Mouse (Mus musculus) CH12.LX (cell line): ENCODE data around the gene Dgkg. TPM values are rescaled to one million over a fixed set of nuclear protein-coding genes. Genes with fewer than 3 reads are reported as not detected.
A peak's percentile ranks its signal among the peaks of the same experiment; 100 is the strongest.

Experiments
- DNase-seq: peaks from one replicate; pipeline ENCODE4 v3.0.0-alpha.2; 2013; ENCODE audit errors: extremely low read depth
- H3K27ac ChIP-seq: 2 replicates; pipeline ENCODE4 v1.5.1; 2012; ENCODE audit warnings: low read depth, mild to moderate bottlenecking, control low read depth, moderate library complexity; ENCODE audit not compliant: insufficient read depth
- H3K27me3 ChIP-seq: replicated peaks from 2 replicates; pipeline ENCODE3; 2012; ENCODE audit warnings: inconsistent platforms
- H3K36me3 ChIP-seq, 2 experiments: replicated peaks in 1 of 2; 2 replicates each; pipeline versions ENCODE3 to v1.6.1; 2012; ENCODE audit warnings: inconsistent platforms in 1 of 2, low read length in 1 of 2, mild to moderate bottlenecking in 1 of 2, mixed read lengths in 1 of 2, moderate library complexity in 1 of 2; ENCODE audit not compliant: control insufficient read depth in 1 of 2, insufficient read depth in 1 of 2
- H3K4me1 ChIP-seq, 2 experiments: 2 replicates each; pipeline ENCODE4 v1.6.1; 2012; ENCODE audit warnings: inconsistent platforms in 1 of 2, moderate library complexity in 1 of 2; ENCODE audit not compliant: insufficient read depth in 2 of 2, control insufficient read depth in 1 of 2
- H3K4me2 ChIP-seq: 2 replicates; pipeline ENCODE4 v1.6.1; 2012; ENCODE audit warnings: low read depth, mild to moderate bottlenecking, control low read depth; ENCODE audit not compliant: poor library complexity, insufficient read depth, severe bottlenecking
- H3K4me3 ChIP-seq, 3 experiments: fragments of 150-350 bp in 1 of 3; sonication (generic) in 1 of 3; replicated peaks in 1 of 3; 2 replicates each; pipeline versions ENCODE3 to v1.5.1; 2011 to 2012; ENCODE audit warnings: low read depth in 2 of 3, low read length in 2 of 3, mild to moderate bottlenecking in 2 of 3, moderate library complexity in 2 of 3, control low read depth in 1 of 3, improper control_type of control experiment in 1 of 3, inconsistent platforms in 1 of 3, mixed read lengths in 1 of 3; ENCODE audit not compliant: poor library complexity in 1 of 3
- H3K79me2 ChIP-seq: replicated peaks from 2 replicates; pipeline ENCODE4 v1.6.1; 2012; ENCODE audit warnings: mild to moderate bottlenecking, moderate library complexity; ENCODE audit not compliant: control insufficient read depth, poor library complexity, insufficient read depth, severe bottlenecking; ENCODE audit errors: extremely low read depth
- H3K9ac ChIP-seq: 2 replicates; pipeline ENCODE4 v1.6.1; 2012; ENCODE audit warnings: low read depth, mild to moderate bottlenecking, control low read depth, moderate library complexity; ENCODE audit not compliant: insufficient read depth
- H3K9me3 ChIP-seq: replicated peaks from 2 replicates; pipeline ENCODE3; 2012; ENCODE audit warnings: low read length, inconsistent platforms, mixed read lengths
- BHLHE40 ChIP-seq: IDR thresholded peaks from 2 replicates; pipeline ENCODE4 v1.6.1; 2011; ENCODE audit warnings: mild to moderate bottlenecking, low read depth, low read length, improper control_type of control experiment
- ETS1 ChIP-seq: conservative IDR thresholded peaks from 2 replicates; pipeline ENCODE4 v1.6.1; 2012; ENCODE audit warnings: low read depth, mild to moderate bottlenecking, inconsistent platforms, low read length, improper control_type of control experiment, moderate library complexity
- GABPA ChIP-seq: IDR thresholded peaks from 2 replicates; pipeline ENCODE4 v1.6.1; 2012; ENCODE audit warnings: low read depth, low read length, improper control_type of control experiment, inconsistent platforms; ENCODE audit not compliant: insufficient replicate concordance
- HCFC1 ChIP-seq: IDR thresholded peaks from 2 replicates; pipeline ENCODE4 v1.6.1; 2012; ENCODE audit warnings: low read depth, mild to moderate bottlenecking, inconsistent platforms, low read length, improper control_type of control experiment
- KAT2A ChIP-seq: IDR thresholded peaks from 2 replicates; pipeline ENCODE4 v1.6.1; 2012; ENCODE audit warnings: low read length, improper control_type of control experiment, inconsistent platforms; ENCODE audit not compliant: insufficient replicate concordance
- MAX ChIP-seq: IDR thresholded peaks from 2 replicates; pipeline ENCODE4 v1.6.1; 2011; ENCODE audit warnings: low read length, improper control_type of control experiment
- MAZ ChIP-seq: IDR thresholded peaks from 2 replicates; pipeline ENCODE4 v1.6.1; 2012; ENCODE audit warnings: low read depth, mild to moderate bottlenecking, inconsistent platforms, low read length, improper control_type of control experiment, moderate library complexity
- MEF2A ChIP-seq: IDR thresholded peaks from 2 replicates; pipeline ENCODE4 v1.6.1; 2014; ENCODE audit warnings: low read depth, mild to moderate bottlenecking, inconsistent platforms, low read length, improper control_type of control experiment, borderline replicate concordance
- MXI1 ChIP-seq: IDR thresholded peaks from 2 replicates; pipeline ENCODE4 v1.6.1; 2011; ENCODE audit warnings: mild to moderate bottlenecking, low read depth, low read length, improper control_type of control experiment
- POLR2AphosphoS2 ChIP-seq: IDR thresholded peaks from 2 replicates; pipeline ENCODE4 v1.6.1; 2011; ENCODE audit warnings: low read depth, low read length, improper control_type of control experiment
- RAD21 ChIP-seq: IDR thresholded peaks from 2 replicates; pipeline ENCODE4 v1.6.1; 2011; ENCODE audit warnings: low read depth, mild to moderate bottlenecking, low read length, improper control_type of control experiment, moderate library complexity
- RCOR1 ChIP-seq: conservative IDR thresholded peaks from 2 replicates; pipeline ENCODE4 v1.6.1; 2012; ENCODE audit warnings: low read depth, mild to moderate bottlenecking, inconsistent platforms, low read length, improper control_type of control experiment
- USF2 ChIP-seq: conservative IDR thresholded peaks from 2 replicates; pipeline ENCODE4 v1.6.1; 2011; ENCODE audit warnings: low read depth, low read length, improper control_type of control experiment
- ZC3H11A ChIP-seq: IDR thresholded peaks from 2 replicates; pipeline ENCODE4 v1.6.1; 2012; ENCODE audit warnings: low read depth, mild to moderate bottlenecking, inconsistent platforms, low read length, improper control_type of control experiment
- ZKSCAN1 ChIP-seq: IDR thresholded peaks from 2 replicates; pipeline ENCODE4 v1.6.1; 2012; ENCODE audit warnings: low read depth, inconsistent platforms, low read length, improper control_type of control experiment, borderline replicate concordance
- ZNF384 ChIP-seq: IDR thresholded peaks from 2 replicates; pipeline ENCODE4 v1.6.1; 2012; ENCODE audit warnings: low read depth, low read length, improper control_type of control experiment, inconsistent platforms
- dilution Hi-C: fragments of 300-500 bp; cut with MboI; formaldehyde crosslinking; loops from 2 replicates; pipeline ENCODE4 v1.14.3; 2020; ENCODE audit warnings: low sequenced_read_pairs; ENCODE audit not compliant: extremely low pct_unique_long_range_greater_than_20kb, extremely low pct_ligation_motif_present
- in situ Hi-C: fragments of 300-500 bp; cut with MboI; formaldehyde crosslinking; loops from 3 replicates; pipeline ENCODE4 v1.14.3; 2019; ENCODE audit warnings: low sequenced_read_pairs, low pct_ligation_motif_present, low pct_unique_long_range_greater_than_20kb, mixed read lengths
- polyA plus RNA-seq: library from polyadenylated mRNA; unstranded; fragments of >175 nt; gene quantifications from 2 replicates; pipeline ENCODE4 v1.2.1, GENCODE M21; 2012; ENCODE audit warnings: low read depth; ENCODE audit not compliant: insufficient read length
- total RNA-seq, 2 experiments: library from RNA; depleted of rRNA; stranded (reverse); fragments of 300-350 nt in 1 of 2; fragments of >200 nt in 1 of 2; gene quantifications; 2 replicates each; pipeline ENCODE4 v1.2.3; 2012 to 2014

The Dgkg gene
- total and polyA plus RNA-seq, 3 experiments, result 2.0 to 9.2 (median 3.0) TPM

DNA sequence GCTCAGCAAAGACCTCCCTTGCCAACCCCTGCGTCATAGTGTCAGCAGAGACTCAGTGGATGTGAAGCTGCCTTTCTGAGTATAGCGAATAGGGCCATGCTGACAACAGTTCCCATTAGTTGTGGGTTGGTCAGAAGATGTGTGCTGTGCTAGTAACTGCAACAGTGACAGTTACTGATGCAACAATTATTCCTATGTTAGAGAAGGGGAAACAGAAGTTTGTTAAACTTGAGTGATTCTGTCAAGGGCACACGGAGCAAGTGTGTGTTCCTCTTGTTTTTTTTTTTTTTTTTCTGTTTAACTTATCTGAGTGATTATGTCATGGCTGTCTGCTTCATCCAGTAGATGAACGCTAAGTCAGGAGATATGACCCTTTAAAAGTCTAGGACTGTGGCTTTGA lies 41.2 kb downstream of the Dgkg start:
- dilution Hi-C loops, result no loop called here

DNA sequence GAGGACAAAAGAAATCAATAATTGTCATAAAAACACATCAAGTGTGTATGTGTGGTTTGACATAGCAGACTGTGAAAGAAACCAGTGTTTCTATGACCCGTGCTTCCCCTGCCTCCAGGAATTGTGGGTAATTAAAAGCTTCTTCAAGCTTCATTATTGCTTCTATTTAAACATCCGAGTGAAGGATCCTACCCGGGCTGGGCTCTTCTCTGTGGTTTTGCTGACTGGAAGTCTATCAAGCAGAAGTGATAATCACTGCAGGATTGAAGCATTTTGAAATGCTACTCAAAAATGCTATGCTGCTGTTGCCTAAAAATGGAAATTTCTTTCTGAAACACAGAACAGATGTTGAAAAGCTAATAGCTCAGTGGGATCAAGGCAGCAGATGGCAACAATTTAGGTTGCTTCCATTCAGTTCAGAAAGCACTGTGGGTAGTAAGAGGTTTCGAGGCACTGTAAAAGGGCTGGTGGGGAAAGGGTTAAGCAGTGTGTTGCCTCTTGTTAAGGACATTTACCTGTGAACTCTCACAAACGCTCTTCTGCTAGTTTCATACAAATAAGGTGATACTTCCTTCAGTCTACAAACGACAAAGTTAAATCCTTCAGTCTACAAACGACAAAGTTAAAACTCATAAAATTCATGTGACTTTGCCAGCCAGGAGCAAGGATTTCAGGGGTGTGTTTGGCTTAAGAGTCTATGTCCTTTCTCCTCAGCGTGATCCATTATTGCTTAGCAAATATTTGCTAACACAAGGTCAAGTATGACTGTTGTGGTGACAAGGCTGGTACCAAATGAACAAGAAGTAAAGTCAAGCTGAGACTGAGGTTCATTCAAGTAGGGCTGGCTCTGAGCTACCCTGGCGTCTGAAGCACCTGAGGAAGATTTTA lies 43.6 kb downstream of the Dgkg start:
- no peak overlapping the region for H3K27ac ChIP-seq
- peaks cover 9 to 33% of the 10 kb centered on the region in 2 experiments for H3K4me1 ChIP-seq
- no peak overlapping the region for H3K9ac ChIP-seq
- no peaks in the 10 kb centered on the region for H3K27me3 ChIP-seq
- TF ChIP-seq MAX, result no peak
- dilution Hi-C loops, result no loop called here
- H3K36me3 ChIP-seq, result peaks cover 10 to 13% of the 10 kb centered on the region in 2 experiments
- H3K4me3 ChIP-seq, result no peak overlapping the region
- in situ Hi-C loops, result no loop called here
- H3K9me3 ChIP-seq, result no peaks in the 10 kb centered on the region
- H3K79me2 ChIP-seq, result no peaks in the 10 kb centered on the region
- H3K4me2 ChIP-seq, result no peak overlapping the region
- no peak for DNase-seq

More for the DNA sequence above, 41.2 kb downstream of the Dgkg start:
- Histone ChIP-seq H3K4me2 (no peak overlapping the region), H3K9ac (no peak overlapping the region), H3K36me3 (peaks cover 5 to 9% of the 10 kb centered on the region in 2 experiments), H3K27ac (peak overlapping the region; percentile 28; the same call in 1 of the 2 replicates), H3K79me2 (no peaks in the 10 kb centered on the region)
- in situ Hi-C loops, result no loop called here
- DNase-seq, result peak; percentile 36
- TF ChIP-seq ZNF384 (peak; percentile 74), USF2 (no peak)
- TF ChIP-seq, all 38 proteins: peak for 1
- no peaks in the 10 kb centered on the region for H3K9me3 ChIP-seq
- peaks cover 9 to 42% of the 10 kb centered on the region in 2 experiments for H3K4me1 ChIP-seq
- no peak overlapping the region for H3K4me3 ChIP-seq
- no peaks in the 10 kb centered on the region for H3K27me3 ChIP-seq

DNA sequence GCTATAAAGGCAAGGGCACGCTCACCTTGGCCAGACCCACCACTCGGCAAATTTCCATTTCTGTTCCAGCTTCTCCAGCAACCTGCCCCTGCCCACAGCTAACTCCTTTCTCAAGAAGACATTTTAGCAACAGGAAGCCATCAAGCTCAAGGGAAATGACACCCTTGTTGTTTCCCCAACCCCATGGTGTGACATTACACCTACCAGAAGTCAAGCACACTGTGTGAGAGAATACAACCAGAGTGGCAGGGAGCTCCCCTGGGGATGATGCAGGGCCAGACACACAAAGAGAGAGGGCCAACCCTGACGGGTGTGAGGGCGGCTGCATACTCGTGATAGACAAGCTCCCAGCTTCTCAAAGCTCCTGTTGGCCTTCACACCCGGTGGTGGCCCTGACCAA lies 49.0 kb downstream of the Dgkg start:
- TF ChIP-seq BHLHE40 (no peak), MAX (no peak), KAT2A (no peak), GABPA (no peak), POLR2AphosphoS2 (no peak), RAD21 (no peak), RCOR1 (no peak), MEF2A (no peak), ETS1 (no peak), HCFC1 (no peak), MXI1 (no peak), ZC3H11A (no peak), ZKSCAN1 (no peak), MAZ (no peak)
- no peaks in the 10 kb centered on the region for H3K9me3 ChIP-seq
- H3K36me3 ChIP-seq, result peaks cover 21% of the 10 kb centered on the region in 2 experiments
- no peaks in the 10 kb centered on the region for H3K79me2 ChIP-seq
- in situ Hi-C loops, result no loop called here
- no peaks in the 10 kb centered on the region for H3K27me3 ChIP-seq
- H3K4me3 ChIP-seq, result no peak overlapping the region
- DNase-seq, result no peak
- peaks cover 12 to 17% of the 10 kb centered on the region in 2 experiments for H3K4me1 ChIP-seq
- no peak overlapping the region for H3K27ac ChIP-seq
- dilution Hi-C loops, result no loop called here
- no peak overlapping the region for H3K4me2 ChIP-seq
- H3K9ac ChIP-seq, result no peak overlapping the region
